Mouse (Mus musculus) midbrain, embryonic 12.5 days (tissue): ENCODE results near the gene AL607142.1. TPM values are rescaled to one million over a fixed set of nuclear protein-coding genes. Genes with fewer than 3 reads are reported as not detected.

Source experiments
- ATAC-seq: fragments of 200-750 bp; cut with Nextera tagmentation; 2 replicates; pipeline ENCODE4 v1.8.0; 2017; ENCODE audit warnings: low read depth, moderate TSS enrichment, moderate library complexity; ENCODE audit not compliant: low FRiP score
- H3K27ac ChIP-seq: fragments of 300-500 bp; sonication (generic); replicated peaks from 2 replicates; pipeline ENCODE4 v1.5.1; 2016; ENCODE audit warnings: mild to moderate bottlenecking
- H3K27me3 ChIP-seq: fragments of 300-500 bp; sonication (generic); 2 replicates; pipeline ENCODE4 v1.6.1; 2016; ENCODE audit warnings: mild to moderate bottlenecking
- H3K36me3 ChIP-seq: fragments of 300-500 bp; sonication (generic); 2 replicates; pipeline ENCODE4 v1.6.1; 2016
- H3K4me1 ChIP-seq: fragments of 300-500 bp; sonication (generic); 2 replicates; pipeline ENCODE4 v1.6.1; 2016
- H3K4me2 ChIP-seq: fragments of 300-500 bp; sonication (generic); replicated peaks from 2 replicates; pipeline ENCODE4 v1.6.1; 2016; ENCODE audit warnings: mild to moderate bottlenecking, moderate library complexity
- H3K4me3 ChIP-seq: fragments of 300-500 bp; sonication (generic); 2 replicates; pipeline ENCODE4 v1.5.1; 2016; ENCODE audit warnings: mild to moderate bottlenecking
- H3K9ac ChIP-seq: fragments of 300-500 bp; sonication (generic); replicated peaks from 2 replicates; pipeline ENCODE4 v1.6.1; 2016; ENCODE audit warnings: mild to moderate bottlenecking, moderate library complexity
- H3K9me3 ChIP-seq: fragments of 300-500 bp; sonication (generic); 2 replicates; pipeline ENCODE4 v1.6.1; 2016; ENCODE audit warnings: mild to moderate bottlenecking
- WGBS: fragments of 180-500 bp; shearing (Covaris S2); methylation state at CpG from one replicate; pipeline ENCODE4 v1.1.7; 2016; 5-methylcytosine and 5-hydroxymethylcytosine counted together
- polyA plus RNA-seq: library from polyadenylated mRNA; unstranded; fragments of >200 nt; fragmentation: Nextera tagmentation; extraction: Ambion mirVana; gene quantifications from 2 replicates; pipeline ENCODE4 v1.2.1, GENCODE M21; 2016

AL607142.1 gene
- polyA plus RNA-seq, 1 experiment from 2014 or later: not detected

DNA sequence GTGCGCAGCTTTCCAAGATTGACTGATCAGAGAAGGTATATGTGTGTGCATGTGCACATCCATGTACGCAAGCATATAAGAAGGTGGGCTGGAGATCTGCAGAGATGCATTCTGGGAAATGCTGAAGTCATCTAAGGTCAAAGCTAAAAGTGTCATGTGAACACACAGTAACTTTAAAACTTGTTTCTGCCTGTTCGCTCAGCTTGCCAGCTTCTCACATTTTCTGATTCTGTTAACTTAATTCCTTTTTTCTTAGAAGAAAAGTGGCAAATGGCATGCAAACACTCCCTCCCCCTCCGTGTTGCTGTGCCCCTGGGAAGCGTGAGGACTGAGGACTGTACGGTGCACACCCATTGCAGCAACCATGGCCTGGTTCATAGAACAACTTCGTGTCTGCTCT, 22.3 kb upstream of the AL607142.1 start:
- no peaks in the 10 kb centered on the region for H3K4me1 ChIP-seq
- no peaks in the 10 kb centered on the region for H3K9me3 ChIP-seq
- H3K4me3 ChIP-seq: no peak overlapping the region
- H3K36me3 ChIP-seq: no peaks in the 10 kb centered on the region
- ATAC-seq: no peak
- no peak overlapping the region for H3K27ac ChIP-seq
- H3K4me2 ChIP-seq: no peak overlapping the region
- 92% methylated on average over 7 of the region's 7 CpGs for WGBS
- no peak overlapping the region for H3K9ac ChIP-seq
- 0 out of 2 replicates have a peak, but pooled peaks cover 7% of the 10 kb centered on the region for H3K27me3 ChIP-seq

DNA sequence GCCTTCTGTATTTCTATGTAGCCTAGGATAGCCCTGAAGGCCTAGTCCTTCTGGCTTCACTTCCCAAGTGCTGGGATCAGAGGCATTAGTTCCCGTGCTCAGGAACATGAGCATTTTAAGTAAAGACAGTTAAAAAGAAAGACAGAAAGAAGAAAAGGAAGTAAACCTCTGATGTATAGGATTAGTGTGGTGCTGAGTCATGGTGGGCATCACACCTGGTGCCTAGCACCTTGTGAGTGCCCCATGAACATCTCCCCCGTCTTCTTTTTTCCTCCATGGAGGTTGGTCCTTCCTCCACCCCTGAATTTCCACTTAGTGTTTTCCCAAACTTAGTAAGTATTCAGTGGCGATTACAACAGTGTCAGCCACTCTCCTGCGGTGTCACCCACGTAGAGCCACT, 20.2 kb upstream of the AL607142.1 start:
- 0 out of 2 replicates have a peak, but pooled peaks cover 4% of the 10 kb centered on the region for H3K27me3 ChIP-seq
- ATAC-seq: no peak
- H3K4me2 ChIP-seq: no peak overlapping the region
- 82% methylated on average over 5 of the region's 5 CpGs for WGBS
- no peak overlapping the region for H3K4me3 ChIP-seq
- no peak overlapping the region for H3K9ac ChIP-seq
- no peaks in the 10 kb centered on the region for H3K9me3 ChIP-seq
- H3K27ac ChIP-seq: no peak overlapping the region
- H3K36me3 ChIP-seq: no peaks in the 10 kb centered on the region
- H3K4me1 ChIP-seq: no peaks in the 10 kb centered on the region

DNA sequence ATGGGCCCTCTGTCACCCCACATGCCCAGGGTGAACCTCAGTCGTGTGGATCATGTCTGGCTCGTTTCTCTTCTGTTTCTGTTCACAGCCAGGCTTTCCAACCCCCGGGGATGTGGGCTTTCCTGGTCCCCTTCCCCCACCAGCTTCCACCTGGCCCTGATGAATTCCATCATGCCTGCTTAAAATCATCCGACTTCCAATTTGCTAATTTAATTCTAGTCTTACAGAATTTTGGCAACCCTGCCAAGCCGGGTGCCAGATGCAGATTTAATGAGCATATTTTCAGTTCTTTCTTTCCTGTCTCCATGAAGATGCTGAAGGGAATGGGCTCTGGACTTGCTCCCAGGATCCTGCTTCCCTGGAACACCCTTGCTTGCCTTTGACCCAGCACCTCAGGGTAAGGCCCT, 19.7 kb upstream of the AL607142.1 start:
- Histone ChIP-seq H3K27ac (no peak overlapping the region), H3K36me3 (no peaks in the 10 kb centered on the region), H3K4me2 (no peak overlapping the region), H3K9ac (no peak overlapping the region), H3K4me1 (no peaks in the 10 kb centered on the region), H3K9me3 (no peaks in the 10 kb centered on the region), H3K4me3 (no peak overlapping the region), H3K27me3 (0 out of 2 replicates have a peak, but pooled peaks cover 4% of the 10 kb centered on the region)
- no peak for ATAC-seq
- 69% methylated on average over 5 of the region's 5 CpGs for WGBS

DNA sequence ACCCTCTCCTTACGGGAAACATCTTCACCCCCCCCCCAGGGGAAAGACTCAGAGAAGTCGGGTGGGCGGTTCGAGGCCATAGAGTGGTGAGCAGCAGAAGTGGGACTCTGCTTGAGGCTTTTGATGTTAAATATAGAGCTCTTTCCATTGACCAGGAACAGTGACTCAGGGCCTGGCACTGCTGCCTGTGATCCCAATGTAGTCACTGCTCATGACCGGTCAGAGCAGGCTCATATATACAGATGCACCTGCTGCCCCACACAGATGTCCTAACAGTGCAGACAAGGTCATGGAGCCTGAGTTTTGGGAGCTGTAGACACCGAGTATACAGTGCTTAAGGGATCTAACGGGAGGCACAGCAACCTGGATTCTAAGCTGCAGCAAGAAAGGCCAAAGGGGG, 18.9 kb upstream of the AL607142.1 start:
- ATAC-seq: no peak
- no peak overlapping the region for H3K4me3 ChIP-seq
- WGBS: 86% methylated on average over 7 of the region's 7 CpGs
- H3K4me2 ChIP-seq: no peak overlapping the region
- H3K9me3 ChIP-seq: no peaks in the 10 kb centered on the region
- no peak overlapping the region for H3K9ac ChIP-seq
- no peak overlapping the region for H3K27ac ChIP-seq
- H3K27me3 ChIP-seq: 0 out of 2 replicates have a peak, but pooled peaks cover 4% of the 10 kb centered on the region
- no peaks in the 10 kb centered on the region for H3K36me3 ChIP-seq
- no peaks in the 10 kb centered on the region for H3K4me1 ChIP-seq

DNA sequence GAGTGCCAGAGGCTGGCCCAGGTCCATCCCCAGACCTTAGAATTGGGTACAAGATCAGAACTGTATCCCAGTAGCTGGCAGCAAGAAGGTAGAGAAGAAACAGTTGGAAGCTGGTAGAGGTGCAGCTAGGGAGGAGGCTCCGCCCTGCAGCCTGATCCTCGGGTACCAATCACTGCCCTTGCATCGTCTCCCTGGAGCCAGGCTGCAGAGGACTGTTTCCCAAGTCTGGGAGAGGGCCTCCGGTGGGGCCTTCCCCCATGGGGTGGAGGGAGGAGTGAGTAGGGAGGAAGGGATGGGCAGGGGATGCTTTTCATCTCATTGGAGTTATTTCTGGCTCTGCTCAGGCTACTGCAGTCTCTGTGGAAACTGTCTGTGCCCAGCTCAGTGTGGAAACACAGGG, 17.7 kb upstream of the AL607142.1 start:
- H3K9ac ChIP-seq: no peak overlapping the region
- no peaks in the 10 kb centered on the region for H3K36me3 ChIP-seq
- no peak overlapping the region for H3K4me3 ChIP-seq
- H3K9me3 ChIP-seq: no peaks in the 10 kb centered on the region
- no peak overlapping the region for H3K4me2 ChIP-seq
- 0 out of 2 replicates have a peak, but pooled peaks cover 4% of the 10 kb centered on the region for H3K27me3 ChIP-seq
- H3K4me1 ChIP-seq: no peaks in the 10 kb centered on the region
- no peak overlapping the region for H3K27ac ChIP-seq
- WGBS: 31% methylated on average over 4 of the region's 4 CpGs
- no peak for ATAC-seq

DNA sequence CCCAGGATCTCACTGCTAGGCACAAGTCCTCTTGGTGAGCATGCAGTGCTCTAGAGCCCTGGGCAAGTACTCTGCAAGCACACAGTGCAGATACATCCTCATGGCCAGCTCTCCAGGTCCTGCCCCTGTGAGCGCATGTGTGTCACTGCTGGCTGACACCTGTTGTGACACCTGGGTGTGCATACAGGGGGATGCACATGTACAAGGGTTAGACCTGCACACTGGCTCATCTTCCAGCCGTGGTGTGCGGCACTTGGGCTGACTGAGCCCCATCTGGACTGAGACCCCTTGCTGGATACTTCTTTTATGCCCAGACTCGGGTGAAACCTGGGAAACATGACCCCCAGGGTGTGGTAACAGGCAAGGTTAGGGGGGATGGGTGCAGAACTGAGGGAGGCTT, 16.5 kb upstream of the AL607142.1 start:
- Histone ChIP-seq H3K27me3 (0 out of 2 replicates have a peak, but pooled peaks cover 4% of the 10 kb centered on the region), H3K4me2 (no peak overlapping the region), H3K36me3 (no peaks in the 10 kb centered on the region), H3K27ac (no peak overlapping the region), H3K4me1 (no peaks in the 10 kb centered on the region), H3K9ac (no peak overlapping the region), H3K4me3 (no peak overlapping the region), H3K9me3 (no peaks in the 10 kb centered on the region)
- WGBS: 80% methylated on average over 4 of the region's 4 CpGs
- no peak for ATAC-seq

DNA sequence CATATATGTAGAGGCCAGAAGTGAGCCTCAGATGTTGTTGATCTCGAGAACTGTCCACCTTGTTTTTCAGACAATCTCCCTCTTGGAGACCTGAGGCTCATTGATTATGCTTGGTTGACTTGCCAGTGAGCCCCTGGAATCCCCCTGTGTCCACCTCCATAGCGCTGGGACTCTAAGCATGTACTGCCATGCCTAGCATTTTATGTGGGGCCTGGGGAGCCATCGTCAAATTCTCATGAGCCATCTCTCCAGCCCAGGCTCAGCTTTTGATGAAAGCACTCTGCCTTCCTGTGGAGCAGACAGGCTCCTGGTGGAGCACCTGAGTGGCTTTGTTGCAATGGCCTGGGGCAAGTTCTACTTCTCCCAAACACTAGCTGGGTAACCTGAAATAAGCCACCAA, 14.9 kb upstream of the AL607142.1 start:
- Histone ChIP-seq H3K9ac (no peak overlapping the region), H3K27ac (no peak overlapping the region), H3K36me3 (no peaks in the 10 kb centered on the region), H3K27me3 (0 out of 2 replicates have a peak, but pooled peaks cover 4% of the 10 kb centered on the region), H3K4me2 (no peak overlapping the region), H3K4me1 (no peaks in the 10 kb centered on the region), H3K4me3 (no peak overlapping the region), H3K9me3 (no peaks in the 10 kb centered on the region)
- WGBS: 86% methylated on average over 3 of the region's 3 CpGs
- no peak for ATAC-seq

DNA sequence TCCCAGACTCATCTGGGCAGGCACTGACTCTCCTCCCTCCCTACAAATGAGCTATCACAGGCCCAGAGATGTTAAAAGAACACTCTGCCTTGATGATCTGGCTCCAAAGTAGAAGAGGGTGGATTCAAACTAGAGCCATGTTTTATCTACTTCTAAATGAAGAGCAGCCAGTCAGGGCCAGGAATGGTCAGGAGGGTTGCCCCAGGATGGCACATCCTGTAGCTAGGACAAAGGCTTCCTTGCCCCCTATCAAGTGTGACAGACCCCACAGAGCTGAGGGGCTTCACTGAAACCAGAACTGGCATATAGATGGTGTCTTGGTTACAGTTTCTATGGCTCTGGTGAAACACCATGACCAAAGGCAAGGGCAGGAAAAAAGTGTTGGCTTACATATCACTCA, 12.3 kb upstream of the AL607142.1 start:
- no peak overlapping the region for H3K4me3 ChIP-seq
- H3K9me3 ChIP-seq: no peaks in the 10 kb centered on the region
- H3K27me3 ChIP-seq: no peaks in the 10 kb centered on the region
- H3K27ac ChIP-seq: no peak overlapping the region
- H3K4me1 ChIP-seq: no peaks in the 10 kb centered on the region
- H3K36me3 ChIP-seq: no peaks in the 10 kb centered on the region
- no peak overlapping the region for H3K4me2 ChIP-seq
- no peak for ATAC-seq
- no peak overlapping the region for H3K9ac ChIP-seq

DNA sequence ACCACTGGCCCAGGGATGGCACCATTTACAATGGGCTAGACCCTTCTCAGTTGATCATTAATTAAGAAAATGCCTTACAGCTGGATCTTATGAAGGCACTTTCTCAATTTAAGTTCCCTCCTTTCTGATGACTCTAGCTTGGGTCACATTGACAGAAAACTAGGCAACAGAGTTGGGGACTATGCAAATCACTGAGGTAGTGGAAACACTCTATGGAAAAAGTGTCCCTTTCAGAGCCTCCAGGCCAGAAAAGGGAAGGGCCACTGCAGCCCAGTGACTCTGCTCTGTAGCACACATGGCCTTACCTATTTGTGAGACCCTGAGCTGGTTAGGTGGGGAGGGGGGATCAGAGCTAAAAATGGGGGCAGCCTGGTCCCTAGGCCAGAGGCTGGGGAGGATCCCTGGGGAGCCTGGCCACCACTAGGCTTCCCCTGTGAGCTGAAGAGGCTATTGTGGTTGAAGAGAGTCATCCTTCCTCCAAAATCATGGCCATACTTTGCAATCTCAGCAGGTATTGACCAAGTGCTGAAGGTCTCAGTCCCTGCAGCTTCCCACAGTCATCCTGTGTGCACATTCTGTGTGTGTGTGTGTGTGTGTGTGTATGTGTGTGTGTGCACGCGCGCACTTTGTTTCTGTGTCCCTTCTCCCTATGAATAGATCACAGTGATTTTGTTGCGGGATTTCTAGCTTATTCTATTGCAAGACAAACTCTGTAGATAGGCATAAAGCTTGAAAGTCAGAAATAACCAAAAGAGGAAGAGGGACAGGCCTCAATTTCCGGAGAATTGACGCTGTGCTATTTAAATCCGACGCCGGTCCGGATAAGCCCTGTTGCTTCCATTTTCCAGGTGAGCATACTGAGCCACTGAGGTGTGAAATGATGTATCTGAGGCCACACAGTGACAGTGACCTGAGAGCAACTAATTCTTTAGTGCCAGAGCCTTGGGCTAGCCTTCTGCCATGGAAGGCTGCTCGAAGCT, 11.5 kb upstream of the AL607142.1 start:
- ATAC-seq: no peak
- no peak overlapping the region for H3K9ac ChIP-seq
- no peaks in the 10 kb centered on the region for H3K27me3 ChIP-seq
- no peaks in the 10 kb centered on the region for H3K9me3 ChIP-seq
- H3K27ac ChIP-seq: no peak overlapping the region
- H3K36me3 ChIP-seq: no peaks in the 10 kb centered on the region
- H3K4me2 ChIP-seq: no peak overlapping the region
- WGBS: 96% methylated on average over 11 of the region's 11 CpGs
- H3K4me1 ChIP-seq: no peaks in the 10 kb centered on the region
- no peak overlapping the region for H3K4me3 ChIP-seq

DNA sequence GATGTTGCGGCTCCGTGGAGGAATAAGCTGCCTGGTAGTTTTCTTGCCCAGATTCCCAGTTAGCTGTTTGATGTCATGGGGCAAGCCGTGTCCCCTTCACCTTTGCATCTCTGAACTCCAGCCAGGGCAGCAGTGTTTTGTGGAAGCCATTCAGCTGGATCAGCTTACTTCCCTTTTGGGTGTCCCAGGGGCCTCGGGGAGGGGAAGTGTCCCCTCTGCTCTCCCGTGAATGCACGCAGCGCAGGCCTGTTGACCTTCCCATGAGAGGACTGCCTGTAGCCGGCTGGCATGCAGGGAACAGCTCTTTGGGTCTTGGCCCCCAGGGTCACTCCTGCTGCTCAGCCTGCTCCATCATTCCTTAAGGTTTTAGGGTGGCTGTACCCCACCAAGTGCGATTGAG, 10.7 kb upstream of the AL607142.1 start:
- no peak for ATAC-seq
- H3K27ac ChIP-seq: no peak overlapping the region
- WGBS: 77% methylated on average over 9 of the region's 9 CpGs

DNA sequence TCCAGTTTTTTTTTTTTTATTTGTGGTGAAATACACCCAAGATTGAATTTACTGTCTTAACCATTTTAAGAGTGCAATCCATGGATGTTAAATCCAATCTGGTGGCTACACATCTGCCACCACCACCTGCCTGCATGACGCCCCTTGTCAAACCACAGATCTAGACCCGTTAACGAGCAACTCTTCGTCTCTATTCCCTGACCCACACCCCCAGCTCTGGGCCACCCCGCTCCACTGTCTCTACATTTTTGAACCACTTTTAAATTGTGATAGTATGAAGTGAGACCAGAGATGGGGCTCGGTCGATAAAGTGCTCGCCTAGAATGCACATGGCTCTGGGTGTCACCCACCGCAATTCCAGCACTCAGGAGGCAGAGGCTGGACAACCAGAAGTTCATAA, 8.3 kb upstream of the AL607142.1 start:
- no peak overlapping the region for H3K9ac ChIP-seq
- no peaks in the 10 kb centered on the region for H3K4me1 ChIP-seq

More for the DNA sequence above, 10.7 kb upstream of the AL607142.1 start:
- H3K4me1 ChIP-seq: no peaks in the 10 kb centered on the region
- H3K4me2 ChIP-seq: no peak overlapping the region
- H3K27me3 ChIP-seq: no peaks in the 10 kb centered on the region
- no peaks in the 10 kb centered on the region for H3K9me3 ChIP-seq
- no peak overlapping the region for H3K9ac ChIP-seq
- no peaks in the 10 kb centered on the region for H3K36me3 ChIP-seq
- no peak overlapping the region for H3K4me3 ChIP-seq

DNA sequence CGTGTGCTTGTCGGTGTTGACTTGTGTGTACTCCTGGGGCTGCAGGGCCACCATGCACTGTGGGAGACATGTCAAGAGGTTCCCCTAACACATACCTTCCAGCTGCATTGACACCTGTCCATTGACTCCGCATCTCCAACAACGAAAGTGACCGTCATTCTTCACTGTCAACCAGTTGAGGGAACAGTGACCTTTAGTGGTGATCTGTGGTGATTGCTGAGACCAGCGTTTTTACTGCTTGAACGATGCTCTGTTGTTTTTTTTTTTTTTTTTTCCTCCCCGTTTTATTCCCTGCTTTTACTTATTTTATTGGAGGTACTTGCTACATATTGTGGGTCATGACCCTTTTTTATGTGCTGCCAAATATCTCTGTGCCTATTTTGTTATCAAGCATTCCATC, 7.3 kb upstream of the AL607142.1 start:
- H3K4me2 ChIP-seq: no peak overlapping the region
- 85% methylated on average over 8 of the region's 8 CpGs for WGBS
- H3K36me3 ChIP-seq: no peaks in the 10 kb centered on the region
- no peak overlapping the region for H3K27ac ChIP-seq
- ATAC-seq: no peak
- H3K9me3 ChIP-seq: no peaks in the 10 kb centered on the region
- no peaks in the 10 kb centered on the region for H3K4me1 ChIP-seq
- H3K4me3 ChIP-seq: no peak overlapping the region
- no peaks in the 10 kb centered on the region for H3K27me3 ChIP-seq
- H3K9ac ChIP-seq: no peak overlapping the region

More for the DNA sequence above, 8.3 kb upstream of the AL607142.1 start:
- H3K27ac ChIP-seq: no peak overlapping the region
- WGBS: 91% methylated on average over 9 of the region's 9 CpGs
- no peaks in the 10 kb centered on the region for H3K9me3 ChIP-seq
- no peaks in the 10 kb centered on the region for H3K27me3 ChIP-seq
- no peaks in the 10 kb centered on the region for H3K36me3 ChIP-seq
- no peak for ATAC-seq
- no peak overlapping the region for H3K4me2 ChIP-seq
- no peak overlapping the region for H3K4me3 ChIP-seq
